Mouse (Mus musculus) forebrain, embryonic 10.5 days (tissue): ENCODE measurements around the gene Crispld2. TPM values are rescaled to one million over a fixed set of nuclear protein-coding genes. Genes with fewer than 3 reads are reported as not detected.

Source experiments
- DNase-seq: peaks from one replicate; pipeline ENCODE4 v3.0.0-alpha.2; 2017; ENCODE audit warnings: low spot score; ENCODE audit errors: extremely low spot score
- H3K27ac ChIP-seq: fragments of 300-500 bp; sonication (generic); 2 replicates; pipeline ENCODE4 v1.5.1; 2016; ENCODE audit warnings: mild to moderate bottlenecking
- H3K27me3 ChIP-seq: fragments of 300-500 bp; sonication (generic); 2 replicates; pipeline ENCODE4 v1.6.1; 2016; ENCODE audit warnings: mild to moderate bottlenecking; ENCODE audit not compliant: poor library complexity, severe bottlenecking
- H3K36me3 ChIP-seq: fragments of 300-500 bp; sonication (generic); replicated peaks from 2 replicates; pipeline ENCODE4 v1.6.1; 2016; ENCODE audit warnings: mild to moderate bottlenecking, moderate library complexity
- H3K4me1 ChIP-seq: fragments of 300-500 bp; sonication (generic); 2 replicates; pipeline ENCODE4 v1.6.1; 2016
- H3K4me3 ChIP-seq: fragments of 300-500 bp; sonication (generic); 2 replicates; pipeline ENCODE4 v1.5.1; 2016; ENCODE audit warnings: mild to moderate bottlenecking, moderate library complexity
- H3K9me3 ChIP-seq: fragments of 300-500 bp; sonication (generic); 2 replicates; pipeline ENCODE4 v1.6.1; 2016; ENCODE audit warnings: mild to moderate bottlenecking, moderate library complexity
- WGBS: fragments of 180-500 bp; shearing (Covaris S2); methylation state at CpG from one replicate; pipeline ENCODE4 v1.1.7; 2016; 5-methylcytosine and 5-hydroxymethylcytosine counted together
- polyA plus RNA-seq: library from polyadenylated mRNA; unstranded; fragments of >200 nt; fragmentation: Nextera tagmentation; extraction: Ambion mirVana; gene quantifications from 2 replicates; pipeline ENCODE4 v1.2.1, GENCODE M21; 2016

Gene Crispld2
- polyA plus RNA-seq, 1 experiment from 2014 or later, result 2.5 TPM

DNA sequence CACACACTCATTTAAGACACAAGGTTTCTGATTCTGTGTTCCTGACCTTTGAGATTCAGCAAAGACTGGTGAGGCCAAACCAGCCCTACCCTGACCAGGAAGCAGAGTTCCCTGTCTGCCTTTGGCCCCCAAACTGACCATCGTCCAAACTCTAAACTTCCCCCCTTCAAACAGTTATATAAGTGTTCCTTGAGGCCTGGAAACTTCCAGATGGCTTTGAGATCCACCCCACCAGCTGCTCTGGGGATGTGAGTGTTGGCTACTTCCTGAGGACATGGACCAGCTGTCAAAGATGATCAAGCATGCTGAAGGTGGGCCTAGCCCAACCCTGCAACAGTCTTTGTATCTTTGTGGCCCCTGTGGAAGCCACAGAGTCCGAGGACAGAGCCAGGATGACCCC is 64.8 kb downstream of the Crispld2 start:
- DNase-seq, result no peak
- Histone ChIP-seq H3K27me3 (no peaks in the 10 kb centered on the region), H3K4me1 (no peaks in the 10 kb centered on the region), H3K27ac (no peak overlapping the region), H3K4me3 (no peak overlapping the region), H3K9me3 (peaks cover 13% of the 10 kb centered on the region; the same call in 1 of the 2 replicates), H3K36me3 (no peaks in the 10 kb centered on the region)
- WGBS, result 74% methylated on average over 2 of the region's 2 CpGs

DNA sequence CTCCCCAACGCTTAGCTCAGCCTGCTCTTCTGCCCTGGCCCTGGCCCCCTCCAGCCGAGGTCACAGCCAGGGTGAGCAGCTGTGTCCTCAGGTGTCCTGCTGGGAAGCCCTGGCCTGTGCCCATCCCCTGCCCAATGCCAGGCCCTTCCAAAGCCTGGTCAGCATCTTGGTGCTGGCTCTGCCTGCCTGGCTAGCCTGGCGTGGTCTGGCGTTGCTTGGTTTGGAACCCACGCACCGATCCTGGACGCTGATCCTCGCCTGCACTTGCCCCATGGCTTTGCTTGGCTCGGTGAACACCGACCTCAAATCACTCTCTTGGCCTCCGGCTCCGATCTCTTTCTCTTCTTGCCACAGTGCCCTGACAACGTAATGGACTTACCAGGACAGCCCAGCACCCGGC is 70.5 kb downstream of the Crispld2 start:
- 88% methylated on average over 14 of the region's 14 CpGs for WGBS
- H3K27me3 ChIP-seq, result no peaks in the 10 kb centered on the region

DNA sequence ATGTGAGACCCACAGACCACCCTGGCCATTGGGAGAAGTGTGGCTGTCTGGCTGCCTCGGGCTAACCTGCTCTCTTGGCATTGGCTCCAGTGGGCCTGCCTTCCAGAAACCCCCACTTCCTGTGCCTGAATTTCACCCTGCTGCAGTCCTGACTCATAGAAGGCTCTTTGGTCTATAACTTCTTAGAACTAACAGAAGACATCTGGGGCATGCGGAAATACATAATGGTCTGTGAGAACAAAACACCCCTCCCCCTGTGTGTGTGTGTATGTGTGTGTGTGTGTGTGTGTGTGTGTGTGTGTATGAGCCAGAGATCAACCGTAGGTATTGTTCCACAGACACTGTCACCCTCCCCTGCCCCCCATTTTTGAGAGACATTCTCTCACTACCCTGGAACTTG is 71.1 kb downstream of the Crispld2 start:
- Histone ChIP-seq H3K27me3 (no peaks in the 10 kb centered on the region), H3K4me3 (no peak overlapping the region), H3K36me3 (no peaks in the 10 kb centered on the region), H3K9me3 (0 out of 2 replicates have a peak, but pooled peaks cover 3% of the 10 kb centered on the region), H3K27ac (no peak overlapping the region), H3K4me1 (peaks cover 8% of the 10 kb centered on the region)
- DNase-seq, result no peak
- WGBS, result 83% methylated on average over 3 of the region's 3 CpGs

More for the DNA sequence above, 70.5 kb downstream of the Crispld2 start:
- no peak for DNase-seq
- peaks cover 2% of the 10 kb centered on the region; the same call in 1 of the 2 replicates for H3K4me1 ChIP-seq
- 0 out of 2 replicates have a peak, but pooled peaks cover 3% of the 10 kb centered on the region for H3K9me3 ChIP-seq
- H3K36me3 ChIP-seq, result no peaks in the 10 kb centered on the region
- H3K4me3 ChIP-seq, result no peak overlapping the region
- H3K27ac ChIP-seq, result 0 out of 2 replicates have a peak overlapping the region, but pooled peaks have one; percentile 15

DNA sequence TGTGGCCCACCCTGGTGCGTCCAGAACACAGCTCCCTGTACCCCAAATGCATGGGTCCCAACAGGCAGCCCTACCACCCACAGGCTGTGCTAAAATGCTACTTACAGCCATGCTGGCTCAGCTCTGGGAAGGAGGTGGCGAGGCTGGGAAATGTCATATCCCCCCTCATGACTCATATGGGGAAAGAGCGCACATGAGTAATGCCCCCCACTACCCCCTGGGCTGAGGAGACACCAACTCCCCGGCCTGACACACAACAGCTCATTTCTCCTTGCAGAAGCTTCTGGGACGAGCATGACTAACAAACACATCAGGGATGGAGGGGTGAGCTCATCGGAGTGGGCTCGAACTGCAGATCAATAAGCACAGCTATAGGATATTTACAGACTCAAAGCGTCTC is 73.4 kb downstream of the Crispld2 start:
- Histone ChIP-seq H3K36me3 (no peaks in the 10 kb centered on the region), H3K27ac (no peak overlapping the region), H3K4me1 (peaks cover 8% of the 10 kb centered on the region), H3K4me3 (no peak overlapping the region), H3K9me3 (0 out of 2 replicates have a peak, but pooled peaks cover 1% of the 10 kb centered on the region), H3K27me3 (no peaks in the 10 kb centered on the region)
- DNase-seq, result no peak
- 90% methylated on average over 8 of the region's 8 CpGs for WGBS

DNA sequence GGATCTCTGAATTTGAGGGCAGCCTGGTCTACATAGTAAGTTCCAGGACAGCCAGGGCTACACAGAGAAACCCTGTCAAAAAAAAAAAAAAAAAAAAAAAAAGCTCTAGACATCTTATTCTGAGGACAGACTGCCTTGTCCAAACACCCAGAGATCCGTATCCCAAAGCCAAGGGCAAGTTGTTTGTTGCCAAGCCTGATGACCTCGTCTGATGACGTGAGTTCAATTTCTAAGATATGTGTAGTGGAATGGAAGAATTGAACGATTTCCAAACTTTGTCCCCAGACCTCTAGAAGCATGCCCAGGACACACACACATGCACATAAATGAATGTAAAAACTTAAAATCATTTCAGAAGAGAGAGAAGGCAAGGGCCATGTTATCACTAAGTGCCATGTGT is 74.0 kb downstream of the Crispld2 start:
- no peaks in the 10 kb centered on the region for H3K27me3 ChIP-seq
- no peak for DNase-seq
- no peaks in the 10 kb centered on the region for H3K9me3 ChIP-seq
- no peaks in the 10 kb centered on the region for H3K36me3 ChIP-seq
- peaks cover 8% of the 10 kb centered on the region for H3K4me1 ChIP-seq
- no peak overlapping the region for H3K27ac ChIP-seq
- 92% methylated on average over 4 of the region's 4 CpGs for WGBS
- H3K4me3 ChIP-seq, result no peak overlapping the region

DNA sequence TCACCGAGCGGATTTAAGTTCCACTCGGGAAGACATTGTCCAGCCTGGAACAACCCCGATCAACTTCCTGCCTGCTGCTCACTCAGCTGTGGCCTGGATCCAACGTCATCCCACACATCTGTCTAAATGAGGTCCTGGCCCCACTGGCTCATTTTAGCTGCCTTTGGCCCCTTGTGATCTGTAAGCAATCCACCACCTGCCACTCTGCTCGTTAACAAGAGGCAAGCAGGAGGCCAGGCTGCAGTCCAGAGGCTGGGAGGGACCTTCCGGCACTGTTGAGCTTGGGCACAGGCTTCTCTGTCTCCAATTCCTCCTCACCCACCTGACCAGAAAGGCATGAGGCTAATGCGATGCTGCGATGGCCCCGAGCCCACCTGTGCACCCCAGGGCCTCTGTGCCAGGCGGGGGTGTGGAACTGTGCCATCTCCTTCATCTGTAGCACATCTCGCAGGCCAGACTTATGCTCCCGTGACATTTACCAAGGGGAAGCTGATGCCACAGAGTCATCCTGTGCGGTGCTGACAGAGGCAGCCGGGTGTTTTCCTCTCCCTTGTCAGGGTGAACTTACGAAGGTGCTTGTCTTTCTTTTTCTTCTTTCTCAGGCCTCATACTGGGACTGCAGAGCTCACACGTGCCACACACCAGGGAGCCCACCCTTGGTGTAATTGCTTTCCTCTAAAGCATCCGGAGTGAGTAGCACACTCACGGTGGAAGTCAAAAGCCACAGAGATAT is 75.9 kb downstream of the Crispld2 start:
- Histone ChIP-seq H3K27me3 (0 out of 2 replicates have a peak, but pooled peaks cover 3% of the 10 kb centered on the region), H3K27ac (no peak overlapping the region), H3K4me3 (no peak overlapping the region), H3K9me3 (no peaks in the 10 kb centered on the region), H3K4me1 (peaks cover 14% of the 10 kb centered on the region), H3K36me3 (no peaks in the 10 kb centered on the region)
- no peak for DNase-seq
- WGBS, result 67% methylated on average over 19 of the region's 19 CpGs

DNA sequence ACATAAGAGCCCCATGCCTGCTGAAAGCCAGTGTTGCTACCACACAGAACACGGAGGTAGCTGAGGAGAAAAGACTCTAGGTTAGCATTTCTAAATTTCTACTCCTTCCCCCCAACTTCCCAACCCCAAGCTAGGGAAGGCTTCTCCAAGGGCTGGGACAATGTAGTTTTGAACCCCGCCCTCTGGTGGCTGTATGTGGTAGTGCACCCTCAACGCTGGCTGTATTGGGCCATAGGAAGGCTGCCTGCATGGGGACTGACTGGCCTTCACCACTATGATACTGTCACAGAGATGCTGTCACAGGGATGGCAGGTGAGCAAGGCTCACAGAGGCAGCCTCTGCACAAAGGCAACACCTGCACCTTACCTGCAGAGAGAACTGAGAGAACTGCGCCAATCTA is 79.4 kb downstream of the Crispld2 start:
- H3K36me3 ChIP-seq, result no peaks in the 10 kb centered on the region
- DNase-seq, result peak; percentile 81
- 27% methylated on average over 4 of the region's 4 CpGs for WGBS
- no peak overlapping the region for H3K4me3 ChIP-seq
- H3K27ac ChIP-seq, result no peak overlapping the region
- peaks cover 27% of the 10 kb centered on the region for H3K4me1 ChIP-seq
- H3K9me3 ChIP-seq, result no peaks in the 10 kb centered on the region
- peaks cover 10% of the 10 kb centered on the region for H3K27me3 ChIP-seq

DNA sequence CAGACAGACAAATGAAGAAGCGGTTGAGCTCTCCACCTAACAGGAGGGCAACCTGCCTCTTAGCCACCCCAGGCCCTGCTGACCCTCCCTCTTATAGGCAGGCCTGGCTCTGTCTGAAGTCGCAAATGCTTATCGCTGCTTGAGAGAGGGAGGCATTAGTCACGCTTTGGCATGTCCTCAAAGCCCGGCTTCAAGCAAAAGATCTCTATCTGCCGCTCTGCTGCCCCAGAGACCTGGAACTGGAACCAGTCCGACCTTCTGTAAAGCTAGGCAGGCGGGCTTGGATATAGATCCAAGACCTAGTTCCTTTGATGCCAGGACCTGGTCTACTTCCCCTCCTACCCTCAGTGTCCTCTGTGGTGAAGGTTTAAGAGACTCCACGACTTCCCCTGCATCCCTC is 80.0 kb downstream of the Crispld2 start:
- Histone ChIP-seq H3K27ac (no peak overlapping the region), H3K4me3 (no peak overlapping the region), H3K9me3 (no peaks in the 10 kb centered on the region), H3K36me3 (no peaks in the 10 kb centered on the region), H3K27me3 (peaks cover 10% of the 10 kb centered on the region), H3K4me1 (peaks cover 27% of the 10 kb centered on the region)
- no peak for DNase-seq
- 77% methylated on average over 9 of the region's 9 CpGs for WGBS

DNA sequence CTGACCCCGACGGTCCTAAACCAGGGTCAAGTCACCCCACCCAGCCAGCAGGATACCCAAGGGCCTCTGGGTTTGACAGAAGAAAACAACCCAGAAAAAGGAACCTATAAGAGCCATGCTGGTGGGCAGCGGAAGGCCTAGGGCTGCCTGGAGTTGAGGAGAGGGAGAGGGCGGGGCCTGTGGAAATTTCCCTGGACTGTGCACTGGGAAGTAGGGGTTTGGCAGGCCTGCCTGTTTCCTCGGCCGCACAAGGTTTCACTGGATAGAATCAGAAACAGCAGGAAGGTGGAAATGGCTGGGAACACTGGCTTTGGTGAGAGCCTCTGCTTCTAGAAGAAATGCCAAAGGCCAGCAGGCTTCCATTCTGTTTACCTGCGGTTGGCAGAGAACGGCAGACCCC is 80.6 kb downstream of the Crispld2 start:
- no peaks in the 10 kb centered on the region for H3K36me3 ChIP-seq

DNA sequence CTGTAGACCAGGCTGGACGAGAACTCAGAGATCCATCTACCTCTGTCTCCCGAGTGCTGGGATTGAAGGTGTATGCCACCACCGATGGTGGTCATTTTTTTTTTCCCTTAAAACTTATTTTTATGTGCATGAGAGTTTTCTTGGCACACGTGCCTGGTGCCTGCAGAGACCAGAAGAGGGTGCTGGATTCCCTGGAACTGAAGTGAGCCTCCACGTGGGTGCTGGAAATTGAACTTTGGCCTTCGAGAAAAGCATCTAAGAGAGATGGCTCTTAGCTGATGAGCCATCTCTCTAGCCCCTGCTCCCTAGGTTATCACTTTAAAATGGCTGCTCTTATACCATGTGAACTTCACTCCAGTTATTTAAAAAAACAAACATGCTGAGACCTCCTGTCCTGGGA is 82.3 kb downstream of the Crispld2 start:
- Histone ChIP-seq H3K27ac (no peak overlapping the region), H3K27me3 (peaks cover 10% of the 10 kb centered on the region), H3K4me3 (no peak overlapping the region), H3K36me3 (no peaks in the 10 kb centered on the region), H3K4me1 (peaks cover 24% of the 10 kb centered on the region), H3K9me3 (no peaks in the 10 kb centered on the region)
- DNase-seq, result no peak
- WGBS, result 81% methylated on average over 6 of the region's 6 CpGs

More for the DNA sequence above, 80.6 kb downstream of the Crispld2 start:
- Histone ChIP-seq H3K4me1 (peaks cover 27% of the 10 kb centered on the region), H3K4me3 (no peak overlapping the region), H3K9me3 (no peaks in the 10 kb centered on the region), H3K27ac (no peak overlapping the region), H3K27me3 (peaks cover 10% of the 10 kb centered on the region)
- DNase-seq, result no peak
- 87% methylated on average over 8 of the region's 8 CpGs for WGBS

DNA sequence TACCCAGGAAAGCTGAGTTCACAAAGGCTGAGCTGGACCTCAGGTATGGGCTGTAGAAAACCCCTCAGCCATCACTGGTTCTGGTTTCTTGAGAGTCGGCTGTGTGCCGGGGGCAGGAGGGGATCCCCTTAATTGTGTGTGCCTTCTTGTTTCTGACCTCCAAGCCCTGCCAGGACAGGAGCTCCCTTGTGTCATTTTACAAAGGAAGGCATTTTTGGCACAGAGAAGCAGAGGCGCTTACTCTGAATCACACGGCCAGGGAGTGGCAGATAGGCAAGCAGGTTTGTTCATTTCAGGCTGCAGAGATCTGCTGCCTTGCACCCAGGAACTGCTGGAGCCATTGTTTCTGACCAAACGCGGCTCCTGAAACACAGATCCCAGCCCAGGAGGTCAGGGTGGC is 83.1 kb downstream of the Crispld2 start:
- H3K27me3 ChIP-seq, result peaks cover 10% of the 10 kb centered on the region
- H3K27ac ChIP-seq, result 0 out of 2 replicates have a peak overlapping the region, but pooled peaks have one; percentile 41
- WGBS, result 53% methylated on average over 6 of the region's 6 CpGs
- peaks cover 24% of the 10 kb centered on the region for H3K4me1 ChIP-seq
- no peak for DNase-seq
- no peaks in the 10 kb centered on the region for H3K9me3 ChIP-seq
- H3K36me3 ChIP-seq, result no peaks in the 10 kb centered on the region
- no peak overlapping the region for H3K4me3 ChIP-seq

DNA sequence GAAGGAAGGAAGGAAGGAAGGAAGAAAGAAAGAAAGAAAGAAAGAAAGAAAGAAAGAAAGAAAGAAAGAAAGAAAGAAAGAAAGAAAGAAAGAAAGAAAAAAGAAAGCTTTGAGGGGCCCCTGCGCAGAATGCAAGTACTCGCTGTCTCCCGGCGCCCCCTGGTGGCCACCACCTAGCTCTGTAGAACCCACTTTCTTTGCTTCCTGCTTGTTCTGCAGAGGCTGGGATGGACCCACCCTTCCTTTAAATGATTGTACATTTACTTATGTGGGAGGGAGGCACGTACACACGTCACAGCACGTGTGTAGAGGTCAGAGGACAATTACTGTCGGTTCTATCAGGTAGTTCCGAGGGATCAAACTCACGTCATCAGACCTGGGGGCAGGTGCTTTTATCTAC is 85.8 kb downstream of the Crispld2 start:
- peaks cover 25% of the 10 kb centered on the region for H3K36me3 ChIP-seq
- peaks cover 15% of the 10 kb centered on the region for H3K4me1 ChIP-seq
- H3K27ac ChIP-seq, result no peak overlapping the region
- 18% methylated on average over 10 of the region's 10 CpGs for WGBS
- no peaks in the 10 kb centered on the region for H3K9me3 ChIP-seq
- no peak overlapping the region for H3K4me3 ChIP-seq
- peak; percentile 75 for DNase-seq
- H3K27me3 ChIP-seq, result peaks cover 7% of the 10 kb centered on the region

DNA sequence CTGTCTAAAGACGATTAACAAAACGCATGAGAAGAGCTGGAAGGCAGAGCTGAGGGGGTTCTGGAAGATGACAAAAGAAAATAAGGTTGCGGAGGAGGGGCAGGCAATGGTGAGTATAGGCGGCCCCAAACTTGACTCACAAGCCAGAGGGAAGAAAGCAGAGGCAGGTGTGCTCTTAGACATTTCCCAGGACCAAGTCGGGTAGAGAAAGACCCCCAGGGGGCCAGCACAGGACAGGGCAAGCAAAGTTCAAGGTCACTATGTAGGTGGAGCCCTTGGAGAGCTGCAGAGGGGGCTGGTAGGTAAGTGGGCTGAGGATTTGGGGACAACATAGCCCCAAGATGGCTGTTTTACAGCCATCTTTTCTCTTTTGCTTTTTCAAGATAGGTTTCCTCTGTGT is 87.1 kb downstream of the Crispld2 start:
- no peaks in the 10 kb centered on the region for H3K9me3 ChIP-seq
- no peak overlapping the region for H3K4me3 ChIP-seq
- peaks cover 7% of the 10 kb centered on the region for H3K27me3 ChIP-seq
- no peak overlapping the region for H3K27ac ChIP-seq
- peaks cover 15% of the 10 kb centered on the region for H3K4me1 ChIP-seq
- no peak for DNase-seq
- H3K36me3 ChIP-seq, result peaks cover 34% of the 10 kb centered on the region
- 74% methylated on average over 5 of the region's 5 CpGs for WGBS
